Mouse (Mus musculus): ENCODE data around the gene Cfd.

DNA sequence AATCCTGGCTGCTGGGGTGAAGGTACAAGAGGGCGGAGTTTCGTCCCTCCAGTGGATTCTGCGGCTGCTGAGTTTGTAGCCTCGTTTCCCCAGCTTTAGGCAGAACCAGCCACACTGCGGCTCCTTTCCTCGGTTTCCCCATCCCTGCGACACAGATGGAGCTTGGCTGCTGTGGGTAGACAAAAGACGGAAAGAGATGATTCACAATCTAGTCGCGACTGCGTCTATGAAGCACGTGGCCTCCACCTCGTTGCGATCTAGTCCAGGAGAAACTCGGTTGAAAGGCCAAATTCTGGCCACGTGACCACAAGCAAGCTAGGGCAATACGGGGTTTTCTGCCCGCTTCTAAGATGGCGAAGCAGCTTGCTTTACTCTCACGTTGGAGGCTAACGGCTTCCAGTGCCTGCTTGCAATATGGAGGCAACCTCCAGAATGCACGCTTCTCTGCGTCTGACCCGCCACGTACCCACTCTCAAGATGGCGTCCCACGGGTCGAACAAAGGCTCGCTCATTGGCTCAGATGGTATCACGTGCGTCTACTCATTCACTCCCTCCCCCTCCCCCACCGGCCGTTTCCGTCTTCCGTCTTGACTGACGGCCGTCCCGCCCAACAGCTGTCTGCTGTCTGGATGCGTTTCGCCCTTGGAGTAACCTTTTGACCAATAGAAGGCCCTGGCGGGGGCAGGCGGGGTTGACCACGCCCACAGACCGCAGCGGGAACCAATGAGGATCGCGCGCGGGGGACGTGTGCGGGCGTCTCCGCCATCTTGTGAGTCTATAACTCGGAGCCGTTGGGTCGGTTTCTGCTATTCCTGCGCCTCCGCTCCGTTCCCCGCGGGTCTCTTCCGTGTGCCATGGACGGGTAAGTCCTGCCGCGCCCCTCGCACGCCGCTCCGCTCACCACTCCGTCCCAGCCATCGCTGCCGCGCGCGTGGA is 36.5 kb upstream of the Cfd start, which contains the start of gene Ptbp1:
- TF ChIP-seq RAD21 (IDR thresholded peaks at IDR 0.05; ENCODE audit: low read depth, low read length), result no peak
- peak; percentile 95 for TF ChIP-seq POLR2A (IDR thresholded peaks at IDR 0.05; ENCODE audit: low read depth, low read length)
- peak; percentile 89 for TF ChIP-seq USF1 (IDR thresholded peaks at IDR 0.05; ENCODE audit: low read depth, low read length)
- no peak for TF ChIP-seq PAX5 (IDR thresholded peaks at IDR 0.05; ENCODE audit: low read length)
- no peak; the same call in 1 of the 2 replicates for TF ChIP-seq MEF2A (IDR thresholded peaks at IDR 0.05; ENCODE audit: borderline replicate concordance, low read depth, low read length)
- TF ChIP-seq ELF1 (IDR thresholded peaks at IDR 0.05; ENCODE audit: low read depth, low read length), result peak; percentile 93
- peak; percentile 97 for TF ChIP-seq NELFE (IDR thresholded peaks at IDR 0.05; ENCODE audit: low read depth, low read length)
- TF ChIP-seq CTCF (conservative IDR thresholded peaks at IDR 0.05 in 1 of 2, IDR thresholded peaks at IDR 0.05 in 1 of 2; ENCODE audit: low read depth in 2 of 2, low read length in 2 of 2), result no peak
- no peak for TF ChIP-seq SMC3 (IDR thresholded peaks at IDR 0.05; ENCODE audit: low read depth, low read length)
- no peak for TF ChIP-seq CHD1 (IDR thresholded peaks at IDR 0.05; ENCODE audit: low read depth, low read length)
- TF ChIP-seq ZNF384 (IDR thresholded peaks at IDR 0.05; ENCODE audit: low read depth, low read length), result no peak
- peak; percentile 100 for TF ChIP-seq MYC (IDR thresholded peaks at IDR 0.05; ENCODE audit: low read depth, low read length)
- no peak for TF ChIP-seq UBTF (IDR thresholded peaks at IDR 0.05; ENCODE audit: low read depth, low read length)
- peak; percentile 100 for TF ChIP-seq MAX (IDR thresholded peaks at IDR 0.05; ENCODE audit: low read length)
